Mouse (Mus musculus): Measurements from ENCODE around the gene Cenpn.

Gene Cenpn

DNA sequence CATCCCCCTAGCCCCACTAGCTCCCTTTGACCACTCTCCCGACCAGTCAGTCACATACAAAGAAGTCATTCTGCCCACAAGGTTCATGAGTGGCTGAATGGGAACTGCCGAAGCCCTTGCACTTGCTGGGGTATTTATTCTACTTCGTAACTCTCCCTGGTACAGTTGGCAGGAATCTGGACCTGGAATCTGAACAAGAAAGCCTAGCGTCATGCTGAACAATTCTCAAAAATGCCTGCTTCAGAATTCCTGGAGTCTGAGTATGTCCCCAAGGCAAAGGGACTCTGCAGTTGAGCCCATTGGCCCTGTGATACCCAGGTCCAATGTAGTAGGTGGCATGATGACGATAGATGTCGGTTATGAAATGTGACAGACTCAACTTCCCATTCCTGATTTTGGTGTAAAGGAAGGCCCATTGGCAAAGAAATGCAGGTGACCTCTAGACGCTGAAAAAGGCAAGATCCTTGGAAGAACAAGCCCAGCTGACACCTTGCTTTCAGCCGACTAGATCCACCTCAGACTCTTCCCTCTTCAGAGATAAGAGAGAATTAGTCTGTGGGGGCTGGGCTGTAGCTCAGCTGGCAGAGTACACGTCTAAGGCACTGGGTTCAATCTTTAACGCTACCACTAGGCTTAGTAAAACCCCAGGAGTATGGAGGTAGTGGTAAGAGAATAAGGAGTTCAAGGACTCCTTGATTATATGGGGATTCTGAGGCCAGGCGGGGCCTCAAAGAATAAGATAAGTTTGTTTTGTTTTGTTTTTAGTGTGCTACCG, 20.9 kb downstream of the Cenpn start:
- DNase-seq (ENCODE audit: extremely low read depth, low read depth), result no peak

DNA sequence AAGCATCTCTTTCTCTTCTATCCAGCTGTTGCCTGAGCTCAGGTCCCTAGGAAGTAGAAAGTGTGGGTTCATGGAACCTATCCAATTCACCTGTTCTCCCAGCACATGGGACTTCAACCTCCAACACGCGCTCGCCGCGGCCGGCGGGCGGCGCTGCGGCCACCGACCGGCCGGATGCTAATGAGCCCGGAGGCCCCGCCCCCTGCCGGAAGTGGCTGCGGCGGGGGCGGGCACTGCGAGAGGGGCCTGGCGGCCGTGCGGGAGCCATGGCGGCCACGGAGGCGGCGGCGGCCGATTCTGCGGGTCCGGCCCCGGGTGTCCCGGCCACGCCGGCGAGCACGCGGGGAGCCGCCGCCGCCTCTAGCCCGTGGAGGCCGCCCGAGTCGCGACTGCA, 21.6 kb downstream of the Cenpn start, which contains the start of gene Atmin:
TSS of gene Atmin (plus strand) at position 233 of the 394 bp plus-strand sequence.
- no peak for DNase-seq (ENCODE audit: extremely low read depth, low read depth)

DNA sequence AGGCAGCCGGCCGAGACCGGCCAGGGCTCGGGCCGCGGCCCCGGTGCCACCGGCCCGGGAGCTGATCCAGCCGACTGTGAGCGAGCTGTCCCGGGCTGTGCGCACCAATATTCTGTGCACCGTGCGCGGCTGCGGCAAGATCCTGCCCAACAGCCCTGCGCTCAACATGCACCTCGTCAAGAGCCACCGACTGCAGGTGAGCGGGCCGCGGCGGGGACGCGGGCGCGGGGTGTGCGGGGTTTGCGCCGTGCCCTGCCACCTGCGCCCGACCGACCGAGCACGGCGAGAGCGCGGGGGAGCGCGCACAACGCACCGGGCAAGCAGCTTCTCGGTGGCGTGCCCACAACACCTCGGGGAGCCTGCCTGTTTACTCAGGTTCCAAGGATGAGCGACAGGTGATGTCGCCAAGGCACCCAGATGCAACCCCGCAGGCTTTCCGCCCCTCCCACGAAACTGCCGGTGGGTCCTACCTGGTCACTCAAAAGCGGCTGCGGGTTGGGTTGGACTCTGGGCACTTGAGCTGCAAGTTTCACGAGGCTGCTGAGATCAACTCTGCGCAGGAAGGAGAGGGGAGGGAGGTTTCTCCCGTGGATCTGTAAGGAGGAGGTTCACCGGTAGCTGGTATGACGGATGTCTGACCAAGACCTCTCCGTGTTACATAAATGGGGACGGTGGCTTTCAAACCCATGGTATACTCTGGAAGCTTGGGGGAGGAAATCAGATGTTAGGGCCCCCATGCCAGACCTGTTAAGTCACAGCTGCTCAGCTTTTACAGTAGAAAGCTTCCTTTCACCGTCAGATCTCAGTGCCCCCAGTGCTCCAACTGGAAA, 22.2 kb downstream of the Cenpn start:
- DNase-seq (ENCODE audit: extremely low read depth, low read depth), result no peak

DNA sequence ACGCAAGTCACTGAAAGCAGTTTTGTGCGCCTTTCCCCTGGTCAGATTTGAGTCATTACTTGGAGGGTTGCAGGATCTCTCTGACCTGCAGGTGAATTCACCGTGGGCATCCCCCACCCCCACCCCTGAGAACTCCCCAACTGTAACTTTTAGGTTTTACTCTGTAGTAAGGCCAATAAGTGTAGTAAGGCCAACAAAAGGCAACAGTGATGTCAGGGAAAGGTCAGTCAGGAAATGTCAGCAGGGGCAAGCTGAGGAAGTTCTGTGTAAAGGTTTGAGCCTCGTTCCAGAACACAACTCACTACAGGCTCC, 22.8 kb downstream of the Cenpn start:
- DNase-seq (ENCODE audit: extremely low read depth, low read depth), result no peak

DNA sequence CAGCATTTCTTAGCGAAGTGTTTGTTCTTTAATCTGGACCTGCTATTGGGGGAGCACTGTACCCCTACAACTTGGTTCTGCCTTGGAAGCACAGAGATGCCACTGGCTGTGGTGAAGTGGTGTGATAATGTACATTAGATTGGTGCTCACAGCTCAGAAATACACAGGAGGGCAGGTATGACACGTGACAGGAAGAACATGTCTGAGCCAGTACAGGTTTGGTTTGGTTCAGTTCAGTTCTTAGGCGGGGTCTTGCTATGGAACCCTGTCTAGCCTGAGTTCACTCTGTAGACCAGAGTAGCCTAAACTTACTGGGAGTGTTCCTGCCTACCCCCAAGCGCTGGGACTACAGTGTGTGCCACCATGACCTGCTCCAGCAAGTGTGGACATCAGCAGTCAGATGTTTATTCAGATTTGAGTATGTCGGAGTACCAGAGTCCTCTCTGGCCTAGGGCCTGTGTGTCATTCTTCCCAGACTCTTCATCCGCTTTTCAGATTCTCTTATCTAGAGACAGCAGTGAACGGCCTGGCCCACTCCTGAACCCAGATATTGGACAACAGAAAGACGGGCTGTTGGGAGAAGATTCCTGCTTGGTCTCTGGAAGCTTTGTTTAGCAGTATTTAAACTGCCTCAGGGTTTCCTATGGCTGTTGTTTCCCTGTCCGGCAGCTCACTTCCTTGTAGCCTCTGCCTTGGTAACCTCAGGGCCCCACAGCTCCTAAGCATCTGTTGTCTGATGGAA, 23.8 kb downstream of the Cenpn start:
- no peak for DNase-seq (ENCODE audit: extremely low read depth, low read depth)

DNA sequence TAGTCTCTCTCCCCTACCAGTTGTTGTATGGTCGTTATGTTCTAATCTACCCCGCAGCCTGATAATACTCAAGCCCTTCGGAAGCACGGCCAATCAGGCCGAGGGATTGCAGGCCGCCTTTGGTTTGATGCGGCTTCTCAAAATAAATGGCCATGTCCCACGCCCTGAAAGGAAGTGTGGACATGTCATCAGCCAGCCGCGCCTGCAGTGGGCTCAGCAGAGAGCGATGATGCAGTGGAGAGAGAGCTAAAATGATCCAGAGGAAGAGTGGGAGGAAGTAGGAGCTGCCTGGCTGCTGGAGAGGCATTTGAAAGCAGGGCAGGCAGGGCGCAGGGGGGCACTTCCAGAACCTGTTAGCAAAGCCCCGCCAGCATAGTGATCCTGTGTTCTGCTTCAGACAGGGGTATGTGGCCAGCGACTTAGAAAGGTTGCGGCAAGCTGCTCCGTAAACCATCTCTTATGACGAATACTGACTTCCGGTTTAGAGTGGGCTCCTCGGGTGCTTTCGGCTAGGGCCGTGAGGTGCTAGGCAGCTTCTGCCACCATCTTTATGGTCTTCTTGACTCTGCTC, 24.8 kb downstream of the Cenpn start:
- DNase-seq (ENCODE audit: extremely low read depth, low read depth), result no peak

DNA sequence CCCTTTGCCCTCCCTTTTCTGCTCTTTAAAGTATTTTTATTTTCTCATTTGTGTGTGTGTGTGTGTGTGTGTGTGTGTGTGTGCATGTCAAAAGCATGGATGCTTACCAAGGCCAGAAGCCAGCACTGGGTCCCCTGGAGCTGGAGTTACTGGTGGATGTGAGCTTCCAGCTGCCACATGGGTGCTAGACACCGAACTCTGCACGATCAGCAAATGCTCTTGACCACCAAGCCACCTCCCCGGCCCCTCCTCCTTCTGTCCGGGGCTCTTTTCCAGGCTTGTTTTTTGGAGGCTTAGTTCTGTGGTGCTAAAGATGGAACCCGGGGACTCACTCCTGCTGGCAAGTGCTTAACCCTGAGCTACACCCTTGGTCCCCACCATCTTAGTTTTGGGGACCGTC, 25.3 kb downstream of the Cenpn start:
- no peak for DNase-seq (ENCODE audit: extremely low read depth, low read depth)

DNA sequence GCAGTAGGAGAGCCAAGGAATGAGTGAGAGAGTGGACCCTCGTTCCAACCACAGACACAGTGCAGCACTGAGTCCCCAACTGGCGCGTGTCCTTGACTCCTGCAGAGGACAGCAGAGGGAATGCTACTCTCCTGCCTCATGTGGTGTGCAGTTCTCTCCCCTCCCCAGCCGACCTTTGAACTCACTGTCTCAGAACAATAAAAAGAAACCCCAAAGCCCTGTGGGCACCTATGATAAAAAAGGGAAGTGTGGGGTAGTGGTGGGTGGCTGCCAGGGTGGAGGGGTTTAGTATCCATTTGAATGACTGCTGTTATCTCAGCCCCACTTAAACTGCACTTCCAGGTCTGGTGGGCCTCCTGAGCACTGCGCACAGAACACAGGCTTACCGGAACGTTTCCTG, 26.1 kb downstream of the Cenpn start:
- peak; percentile 63 for DNase-seq (ENCODE audit: extremely low read depth, low read depth)

DNA sequence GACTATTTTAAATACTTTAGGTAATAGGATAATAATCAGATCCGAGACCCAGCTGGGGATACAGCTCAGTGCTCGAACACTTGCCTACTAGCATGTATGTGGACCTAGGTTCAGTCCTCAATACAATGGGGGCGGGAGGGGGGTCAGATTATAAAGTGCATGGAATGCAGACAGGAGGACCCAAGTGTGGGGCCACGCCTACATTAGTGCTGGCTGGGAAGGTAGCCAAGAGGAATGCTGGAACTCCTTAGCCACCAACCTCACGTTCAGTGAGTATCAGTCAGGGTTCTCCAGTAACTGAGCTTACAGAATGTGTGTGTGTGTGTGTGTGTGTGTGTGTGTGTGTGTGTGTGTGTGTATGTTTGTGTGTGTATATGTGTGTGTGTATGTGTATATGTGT, 29.8 kb downstream of the Cenpn start:
- DNase-seq (ENCODE audit: extremely low read depth, low read depth), result no peak

DNA sequence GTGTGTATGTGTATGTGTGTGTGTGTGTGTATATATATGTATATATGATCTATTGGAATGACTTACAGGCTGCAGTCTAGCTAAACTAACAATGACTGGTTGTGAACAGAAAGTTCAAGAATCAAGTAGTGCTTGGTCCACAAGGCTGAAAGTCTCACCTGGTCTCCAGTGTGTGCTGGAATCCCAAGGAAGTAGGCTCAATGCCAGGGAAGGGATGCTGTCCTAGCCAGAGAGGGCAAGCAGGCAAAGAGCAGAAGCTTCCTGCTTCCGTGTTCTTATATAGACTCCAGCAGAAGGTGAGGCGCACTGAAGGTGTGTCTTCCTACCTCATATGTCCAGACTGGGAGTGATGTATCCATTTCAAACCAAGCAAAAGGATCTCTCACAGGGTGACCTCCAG, 30.2 kb downstream of the Cenpn start:
- no peak for DNase-seq (ENCODE audit: extremely low read depth, low read depth)

DNA sequence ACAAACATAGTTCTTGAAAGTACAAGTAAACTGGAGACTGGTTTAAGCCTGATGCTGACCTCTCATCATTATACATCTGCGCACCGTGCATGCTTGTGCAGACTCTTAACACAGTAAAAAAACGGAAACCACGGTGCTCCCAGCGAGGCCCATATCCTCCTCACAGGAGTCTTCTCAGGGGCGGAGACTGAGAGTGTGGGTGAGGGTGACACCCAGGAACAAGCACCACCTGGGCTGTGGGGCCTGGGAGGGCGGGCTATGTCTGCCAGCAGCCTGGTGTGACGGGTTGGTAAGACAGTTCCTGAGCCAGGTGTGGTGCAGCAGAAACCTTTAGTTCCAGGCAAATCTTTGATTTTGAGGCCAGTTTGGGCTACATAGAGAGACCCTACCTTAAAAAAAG, 30.9 kb downstream of the Cenpn start:
- no peak for DNase-seq (ENCODE audit: extremely low read depth, low read depth)

DNA sequence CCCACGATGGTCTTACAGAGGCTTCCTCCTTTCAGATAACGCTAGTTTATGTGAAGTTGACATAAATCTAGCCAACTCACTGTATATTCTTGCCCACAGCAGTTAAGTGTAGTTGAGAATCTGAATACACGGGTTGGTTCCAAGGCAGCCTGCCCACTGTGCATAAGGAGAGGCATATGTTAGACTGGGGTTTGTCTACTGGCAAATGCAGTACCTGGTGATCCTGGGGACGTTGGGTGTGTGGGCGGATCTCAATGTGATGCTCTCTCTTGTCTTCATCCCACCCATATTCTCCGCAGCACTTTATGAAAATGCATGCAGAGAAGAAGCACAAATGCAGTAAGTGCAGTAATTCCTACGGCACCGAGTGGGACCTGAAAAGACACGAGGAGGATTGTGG, 32.9 kb downstream of the Cenpn start:
- no peak for DNase-seq (ENCODE audit: extremely low read depth, low read depth)

DNA sequence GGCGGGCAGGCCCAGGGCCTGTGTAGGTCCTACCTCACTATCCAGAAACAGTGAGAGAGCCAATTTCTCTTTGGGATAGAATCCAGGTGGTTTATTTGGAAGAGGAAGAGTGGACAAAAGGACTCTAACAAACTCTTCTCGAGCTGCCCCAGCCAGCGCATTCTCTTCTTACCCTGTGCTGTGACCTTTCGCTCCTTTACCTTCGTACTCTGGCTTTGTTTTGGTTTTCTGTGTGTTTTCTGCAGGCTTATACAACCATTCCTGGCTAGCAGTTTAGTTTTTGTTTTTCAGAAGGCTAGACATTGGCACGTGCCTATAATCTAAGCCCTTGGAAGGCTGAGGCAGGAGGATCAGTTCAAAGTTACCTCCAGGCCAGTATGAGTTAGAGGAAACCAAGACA, 48.0 kb downstream of the Cenpn start:
- no peak for DNase-seq (ENCODE audit: extremely low read depth, low read depth)

DNA sequence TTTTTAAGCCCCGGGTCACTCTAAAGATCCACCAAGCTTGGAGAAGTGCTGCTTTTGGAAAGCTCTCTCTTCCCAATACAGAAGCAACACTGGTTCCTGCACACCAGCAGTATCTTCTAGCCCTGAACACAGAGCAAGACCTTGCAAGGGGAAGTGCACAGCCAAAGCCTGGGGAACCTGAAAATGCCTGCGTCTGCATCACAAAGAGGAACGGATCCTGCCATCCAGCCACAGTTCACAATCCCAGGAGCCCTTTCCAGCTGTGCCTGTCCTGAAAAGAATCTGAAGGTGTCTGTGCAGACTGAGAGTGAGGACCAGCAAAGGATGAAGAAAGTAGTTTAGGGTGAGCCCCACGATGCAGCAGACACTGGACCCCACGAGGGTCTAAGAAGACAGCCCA, 53.5 kb downstream of the Cenpn start:
- DNase-seq (ENCODE audit: extremely low read depth, low read depth), result no peak

DNA sequence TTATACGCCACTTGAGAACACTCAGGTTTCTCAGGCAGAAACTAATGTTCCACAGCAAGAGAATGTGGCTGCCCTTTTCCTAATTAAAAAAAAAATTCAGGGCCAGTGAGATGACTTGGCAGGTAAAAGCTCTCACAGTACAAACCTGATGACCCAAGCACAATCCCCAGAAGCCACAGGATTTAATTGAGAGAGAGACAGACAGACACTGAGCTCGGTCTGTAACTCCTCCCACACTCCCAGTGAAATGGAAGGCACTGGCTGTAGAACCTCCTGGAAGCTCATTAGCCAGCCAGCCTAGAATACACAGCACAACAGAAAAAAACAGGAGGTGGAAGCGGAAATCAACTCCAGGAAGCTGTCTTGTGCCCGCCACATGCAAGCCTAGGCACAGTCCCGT, 54.1 kb downstream of the Cenpn start:
- no peak for DNase-seq (ENCODE audit: extremely low read depth, low read depth)

DNA sequence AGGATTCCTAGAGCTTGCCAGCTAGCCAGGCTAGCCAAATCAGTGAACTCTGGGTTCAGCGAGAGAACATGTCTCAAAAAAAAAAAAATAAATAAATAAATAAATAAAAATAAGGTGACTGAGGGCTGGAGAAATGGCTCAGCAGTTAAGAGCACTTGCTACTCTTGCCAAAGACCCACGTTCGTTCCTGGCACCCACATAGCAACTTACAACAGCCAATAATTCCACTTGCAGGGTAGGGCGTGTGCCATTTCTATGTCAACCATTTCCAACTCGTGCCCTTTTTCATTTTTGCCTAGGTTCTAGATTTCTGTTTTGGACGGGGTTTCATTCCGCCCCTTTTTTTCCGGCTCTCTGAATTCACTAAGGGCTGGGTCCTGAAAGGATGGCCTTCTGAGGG, 56.5 kb downstream of the Cenpn start:
- DNase-seq (ENCODE audit: extremely low read depth, low read depth), result no peak

DNA sequence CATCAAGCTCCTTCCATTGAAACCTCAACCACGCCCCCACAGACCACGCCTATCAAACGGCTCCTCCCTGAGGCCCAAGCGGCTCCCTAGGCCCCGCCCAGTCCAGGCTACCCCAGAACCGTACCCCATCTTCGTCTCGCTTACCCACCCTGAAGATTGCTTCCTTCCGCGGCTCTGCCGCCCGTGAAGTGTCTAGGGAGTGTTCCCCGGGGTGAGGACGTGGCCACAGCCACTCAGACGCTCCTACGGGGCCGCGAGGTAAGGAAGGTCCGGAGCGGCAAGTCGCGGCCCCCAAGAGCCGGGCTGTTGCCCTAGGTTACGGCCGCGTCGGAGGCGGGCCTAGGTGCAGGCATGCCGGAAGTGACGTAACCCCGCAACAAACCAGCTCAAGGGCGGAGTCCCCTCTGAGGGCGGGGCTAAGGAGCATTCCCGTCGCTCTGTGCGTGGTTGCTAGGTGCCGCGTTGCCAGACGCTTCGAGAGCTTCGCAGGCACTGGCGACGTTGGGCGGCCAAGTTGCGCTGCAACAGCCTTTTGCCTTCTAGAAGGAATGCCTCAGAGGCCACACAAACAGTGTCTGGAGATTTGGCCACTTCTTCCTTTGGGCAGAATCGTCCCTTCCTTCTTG, 57.2 kb downstream of the Cenpn start, which contains the start of gene 1700030J22Rik:
TSS of gene 1700030J22Rik (minus strand) at position 329 of the 626 bp plus-strand sequence.
- peak; percentile 87 for DNase-seq (ENCODE audit: extremely low read depth, low read depth)

DNA sequence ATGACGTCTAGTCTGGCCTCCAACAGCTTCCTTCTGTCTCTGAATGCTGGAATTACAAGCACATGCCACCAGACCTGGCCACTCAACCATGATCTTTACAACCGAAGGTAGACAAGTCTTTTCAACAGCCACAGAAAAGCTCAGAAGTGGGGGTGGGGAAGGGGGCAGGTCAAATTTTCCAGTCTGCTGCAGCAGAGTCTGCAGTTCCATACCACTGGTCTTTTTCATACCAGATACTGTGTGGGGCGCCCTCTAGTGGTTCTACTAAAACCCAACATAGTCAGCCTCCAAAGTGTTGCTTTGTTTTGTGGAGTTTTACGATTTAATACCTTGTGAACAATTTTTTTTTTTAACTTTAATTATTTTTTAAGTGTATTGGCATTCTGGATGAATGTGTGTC, 58.6 kb downstream of the Cenpn start:
- DNase-seq (ENCODE audit: extremely low read depth, low read depth), result peak; percentile 44

DNA sequence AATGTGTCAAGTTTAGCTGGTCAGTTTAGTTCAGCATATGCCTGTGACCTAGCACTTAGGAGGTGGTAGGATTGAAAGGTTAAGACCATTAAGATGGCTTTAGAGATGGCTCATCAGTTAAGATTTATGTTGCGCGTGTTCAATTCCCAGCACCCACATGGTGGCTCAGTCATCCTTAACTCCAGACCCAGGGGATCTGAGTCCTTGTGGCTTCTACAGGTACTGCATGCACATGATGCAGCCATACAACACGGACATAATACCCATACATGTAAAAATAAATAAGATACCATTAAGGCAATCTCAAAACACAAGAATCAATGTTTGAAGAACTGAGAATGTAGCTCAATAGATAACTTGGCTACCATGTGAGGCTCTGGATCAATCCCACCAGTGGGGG, 68.3 kb downstream of the Cenpn start:
- no peak for DNase-seq (ENCODE audit: extremely low read depth, low read depth)

Data from MEL-GATA-1-ER (cell line).